In the genomic region with DNA sequence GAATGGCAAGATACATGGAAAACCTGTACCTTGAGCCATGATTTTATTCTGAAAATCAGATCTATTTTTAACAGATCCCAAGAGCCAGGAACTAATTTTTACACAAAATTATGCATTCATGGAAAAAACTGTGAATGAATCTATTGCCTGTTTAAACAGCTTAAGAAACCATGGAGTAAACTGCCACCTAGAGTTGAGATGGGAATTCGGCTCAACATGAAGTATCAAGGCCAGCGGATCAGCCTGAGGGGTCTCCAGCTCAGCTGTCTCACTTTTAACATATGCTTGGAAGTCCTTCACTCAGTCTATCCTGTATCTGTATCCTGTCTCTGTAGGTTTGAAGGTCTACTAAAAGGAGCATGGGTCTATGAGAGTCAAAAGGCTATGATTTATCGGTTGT, we compare ENCODE assay signal across 12 mouse cellular contexts. TPM values are rescaled to one million over a fixed set of nuclear protein-coding genes. Genes with fewer than 3 reads are reported as not detected.
A peak's percentile ranks its signal among the peaks of the same experiment; 100 is the strongest.
DNase-seq lines count a peak whose midpoint lies in the region; ATAC-seq and TF ChIP-seq lines count a peak whose summit lies in the region.
"Had no signal": no experiment of that assay in that cellular context is flagged by ENCODE, and none has a peak within 500 bp of the region (broad histone marks: within the 10 kb centered on the region; RNA-seq: fewer than 3 reads in every experiment).

No protein-coding gene starts in this region.

- no peak overlapping the region for H3K4me3 ChIP-seq in gastrocnemius, adult 2 months
- no peak overlapping the region for H3K4me3 ChIP-seq in liver, adult 2 months (ENCODE audit: insufficient read depth, low read depth, low read length)
- no peak overlapping the region for H3K4me3 ChIP-seq in liver, embryonic 11.5 days (ENCODE audit: low read depth, low read length)
- no peak overlapping the region for H3K4me3 ChIP-seq in neural tube, embryonic 15.5 days (replicated peaks)

- no peaks in the 10 kb centered on the region for H3K79me2 ChIP-seq in liver, adult 2 months (ENCODE audit: control insufficient read depth, insufficient read depth, low read length)

- no peaks in the 10 kb centered on the region for H3K27me3 ChIP-seq in liver, adult 2 months (ENCODE audit: control insufficient read depth, insufficient read depth, low read length)
- H3K27me3 ChIP-seq in liver, embryonic 11.5 days (replicated peaks; ENCODE audit: control insufficient read depth, insufficient read depth, low read length) = no peaks in the 10 kb centered on the region
- H3K27me3 ChIP-seq in neural tube, embryonic 15.5 days (replicated peaks) = no peaks in the 10 kb centered on the region

- H3K9me3 ChIP-seq in liver, embryonic 11.5 days (ENCODE audit: control insufficient read depth, low read length) = no peaks in the 10 kb centered on the region
- H3K9me3 ChIP-seq in neural tube, embryonic 15.5 days (replicated peaks) = no peaks in the 10 kb centered on the region

- intact Hi-C loops in gastrocnemius, adult 2 months (cut with DNase I) = no loop called here

- no peak for TF ChIP-seq POLR2A in liver, adult 2 months (IDR thresholded peaks at IDR 0.05; ENCODE audit: extremely low read depth, insufficient read depth, low read length)

- H3K4me2 ChIP-seq in liver, embryonic 11.5 days = no peak overlapping the region
- H3K4me2 ChIP-seq in neural tube, embryonic 15.5 days = no peak overlapping the region

- WGBS in liver, adult 2 months = 69% methylated on average over 3 of the region's 3 CpGs
- WGBS in liver, embryonic 11.5 days = 62% methylated on average over 3 of the region's 3 CpGs
- WGBS in neural tube, embryonic 15.5 days = 58% methylated on average over 3 of the region's 3 CpGs

- no peaks in the 10 kb centered on the region for H3K36me3 ChIP-seq in liver, adult 2 months (ENCODE audit: control insufficient read depth, insufficient read depth, low read length)
- H3K36me3 ChIP-seq in liver, embryonic 11.5 days (ENCODE audit: control insufficient read depth, insufficient read depth, low read length) = no peaks in the 10 kb centered on the region
- H3K36me3 ChIP-seq in neural tube, embryonic 15.5 days = no peaks in the 10 kb centered on the region

- DNase-seq in gastrocnemius, adult 2 months = no peak
- DNase-seq in gastrocnemius, postnatal 10 days = no peak
- DNase-seq in liver, adult 2 months (ENCODE audit: extremely low read depth, low read depth, low spot score) = peak; percentile 26
- no peak for DNase-seq in liver, embryonic 11.5 days (ENCODE audit: low spot score)
- peak; percentile 50 for DNase-seq in embryo, embryonic 10.5 days (ENCODE audit: low spot score)
- DNase-seq in urinary bladder, postnatal 36 days (ENCODE audit: low spot score in 2 of 2) = no peak
- no peak for DNase-seq in thymus, postnatal 25 days
- DNase-seq: adrenal gland, postnatal 36 days; gastrocnemius, postnatal 25 days had no signal

- no peak overlapping the region for H3K9ac ChIP-seq in liver, adult 2 months (ENCODE audit: low read depth, low read length)
- no peak overlapping the region for H3K9ac ChIP-seq in liver, embryonic 11.5 days (ENCODE audit: low read depth, low read length)
- H3K9ac ChIP-seq in neural tube, embryonic 15.5 days (replicated peaks) = no peak overlapping the region
- H3K9ac ChIP-seq: liver, embryonic 14.5 days had no signal

- H3K4me1 ChIP-seq in liver, adult 2 months (ENCODE audit: control insufficient read depth, insufficient read depth, low read length) = no peaks in the 10 kb centered on the region
- H3K4me1 ChIP-seq in liver, embryonic 11.5 days (replicated peaks; ENCODE audit: control insufficient read depth, insufficient read depth, low read length) = no peaks in the 10 kb centered on the region
- no peaks in the 10 kb centered on the region for H3K4me1 ChIP-seq in neural tube, embryonic 15.5 days

- peak; percentile 38 for TF ChIP-seq CTCF in gastrocnemius, adult 2 months (IDR thresholded peaks at IDR 0.05)
- TF ChIP-seq CTCF in liver, adult 2 months (IDR thresholded peaks at IDR 0.05; ENCODE audit: low read depth, low read length) = no peak

- ATAC-seq in liver, embryonic 11.5 days (replicated peaks; ENCODE audit: low FRiP score) = no peak
- ATAC-seq in neural tube, embryonic 15.5 days (ENCODE audit: low FRiP score) = peak; percentile 79; the same call in 1 of the 2 replicates

- no peak overlapping the region for H3K27ac ChIP-seq in gastrocnemius, adult 2 months
- no peak overlapping the region for H3K27ac ChIP-seq in liver, adult 2 months (replicated peaks; ENCODE audit: insufficient read depth, low read depth, low read length)
- no peak overlapping the region for H3K27ac ChIP-seq in liver, embryonic 11.5 days (ENCODE audit: low read depth, low read length)
- no peak overlapping the region for H3K27ac ChIP-seq in neural tube, embryonic 15.5 days (replicated peaks)
- H3K27ac ChIP-seq: liver, embryonic 14.5 days had no signal

RNA-seq across cellular contexts. Expression of a gene that starts 30.9 kb away (rescaled TPM):
- 10 to 100 TPM; 41.2 to 56.3 TPM for total RNA-seq in gastrocnemius, adult 2 months (2021)
- 10 to 100 TPM; 33.3 to 35.1 TPM for total RNA-seq in gastrocnemius, postnatal 10 days (2021)
- total RNA-seq in liver, adult 2 months (2014; rRNA removed) = 22.3 and 26.0 TPM in 2 replicates
- polyA plus RNA-seq in liver, adult 2 months (2012; rRNA removed) = 3.3 and 3.5 TPM in 2 replicates
- 13.9 and 16.6 TPM in 2 replicates for polyA plus RNA-seq in liver, embryonic 11.5 days (2014; fragmentation: Nextera tagmentation; extraction: Ambion mirVana)
- 26.5 and 29.8 TPM in 2 replicates for polyA plus RNA-seq in neural tube, embryonic 15.5 days (2015; fragmentation: Nextera tagmentation; extraction: Ambion mirVana)

RNA-seq across cellular contexts. Expression of a gene that starts 31.5 kb away (rescaled TPM):
- not detected for total RNA-seq in gastrocnemius, adult 2 months (2021)
- not detected for total RNA-seq in gastrocnemius, postnatal 10 days (2021)
- total RNA-seq in liver, adult 2 months (2014; rRNA removed) = not detected in 2 replicates
- not detected in 2 replicates for polyA plus RNA-seq in liver, adult 2 months (2012; rRNA removed)
- not detected in 2 replicates for polyA plus RNA-seq in liver, embryonic 11.5 days (2014; fragmentation: Nextera tagmentation; extraction: Ambion mirVana)
- not detected in 2 replicates for polyA plus RNA-seq in neural tube, embryonic 15.5 days (2015; fragmentation: Nextera tagmentation; extraction: Ambion mirVana)
- total RNA-seq: adrenal gland, postnatal 36 days; gastrocnemius, postnatal 25 days had no signal
- polyA plus RNA-seq: kidney, embryonic 14.5 days; liver, embryonic 14.5 days had no signal

Comparison
In these comparisons a context has a peak if more than half of its experiments do, and no peak if none do; other contexts are left out.
1. DNase-seq: peak in liver, adult 2 months (single experiment) and embryo, embryonic 10.5 days (single experiment); none in gastrocnemius, adult 2 months (single experiment), gastrocnemius, postnatal 10 days (single experiment), liver, embryonic 11.5 days (single experiment), urinary bladder, postnatal 36 days (0 of 2) and thymus, postnatal 25 days (single experiment).